Mouse (Mus musculus) forebrain, embryonic 15.5 days (tissue): Measurements from ENCODE around the gene Natd1. TPM values are rescaled to one million over a fixed set of nuclear protein-coding genes. Genes with fewer than 3 reads are reported as not detected.

Experiments
- ATAC-seq: fragments of 200-750 bp; cut with Nextera tagmentation; replicated peaks from 2 replicates; pipeline ENCODE4 v1.8.0; 2017; ENCODE audit warnings: mild to moderate bottlenecking, moderate TSS enrichment, moderate library complexity
- H3K27ac ChIP-seq: fragments of 300-500 bp; sonication (generic); replicated peaks from 2 replicates; pipeline ENCODE4 v1.5.1; 2015; ENCODE audit warnings: mild to moderate bottlenecking, inconsistent platforms
- H3K27me3 ChIP-seq: fragments of 300-500 bp; sonication (generic); 2 replicates; pipeline ENCODE4 v1.6.1; 2015; ENCODE audit warnings: inconsistent platforms
- H3K36me3 ChIP-seq: fragments of 300-500 bp; sonication (generic); 2 replicates; pipeline ENCODE4 v1.6.1; 2015; ENCODE audit warnings: mild to moderate bottlenecking, inconsistent platforms
- H3K4me1 ChIP-seq: fragments of 300-500 bp; sonication (generic); 2 replicates; pipeline ENCODE4 v1.6.1; 2015; ENCODE audit warnings: inconsistent platforms
- H3K4me2 ChIP-seq: fragments of 300-500 bp; sonication (generic); replicated peaks from 2 replicates; pipeline ENCODE4 v1.6.1; 2015; ENCODE audit warnings: mild to moderate bottlenecking, inconsistent platforms
- H3K4me3 ChIP-seq: fragments of 300-500 bp; sonication (generic); 2 replicates; pipeline ENCODE4 v1.5.1; 2015; ENCODE audit warnings: mild to moderate bottlenecking, inconsistent platforms
- H3K9ac ChIP-seq: fragments of 300-500 bp; sonication (generic); replicated peaks from 2 replicates; pipeline ENCODE4 v1.6.1; 2015; ENCODE audit warnings: mild to moderate bottlenecking, inconsistent platforms
- H3K9me3 ChIP-seq: fragments of 300-500 bp; sonication (generic); 2 replicates; pipeline ENCODE4 v1.6.1; 2016; ENCODE audit warnings: inconsistent platforms
- WGBS: fragments of 180-500 bp; shearing (Covaris S2); methylation state at CpG from one replicate; pipeline ENCODE4 v1.1.7; 2015; ENCODE audit warnings: mixed read lengths; 5-methylcytosine and 5-hydroxymethylcytosine counted together
- polyA plus RNA-seq: library from polyadenylated mRNA; unstranded; fragments of >200 nt; fragmentation: Nextera tagmentation; extraction: Ambion mirVana; gene quantifications from 2 replicates; pipeline ENCODE4 v1.2.1, GENCODE M21; 2015

The Natd1 gene
- polyA plus RNA-seq, 1 experiment from 2014 or later = 34.5 TPM

- no peak for ATAC-seq
- H3K36me3 ChIP-seq = peaks cover 28% of the 10 kb centered on the region; the same call in 1 of the 2 replicates
- no peak overlapping the region for H3K9ac ChIP-seq
- no peaks in the 10 kb centered on the region for H3K4me1 ChIP-seq
- H3K27me3 ChIP-seq = no peaks in the 10 kb centered on the region
- H3K4me3 ChIP-seq = no peak overlapping the region
- no peaks in the 10 kb centered on the region for H3K9me3 ChIP-seq
- no peak overlapping the region for H3K4me2 ChIP-seq
- 96% methylated on average over 9 of the region's 9 CpGs for WGBS
- no peak overlapping the region for H3K27ac ChIP-seq
These were observed 27.9 kb upstream of the Natd1 start for GRCm38 (mm10) chr11:60942263-60943015.

- WGBS = 57% methylated on average over 9 of the region's 9 CpGs
- H3K4me1 ChIP-seq = no peaks in the 10 kb centered on the region
- no peak overlapping the region for H3K9ac ChIP-seq
- no peak for ATAC-seq
- H3K4me2 ChIP-seq = no peak overlapping the region
- H3K27ac ChIP-seq = no peak overlapping the region
- peaks cover 17% of the 10 kb centered on the region; the same call in 1 of the 2 replicates for H3K36me3 ChIP-seq
- no peaks in the 10 kb centered on the region for H3K9me3 ChIP-seq
- H3K27me3 ChIP-seq = no peaks in the 10 kb centered on the region
- no peak overlapping the region for H3K4me3 ChIP-seq
These were observed 26.8 kb upstream of the Natd1 start for GRCm38 (mm10) chr11:60941370-60941769.

- Histone ChIP-seq H3K4me1 (no peaks in the 10 kb centered on the region), H3K4me3 (no peak overlapping the region), H3K27me3 (no peaks in the 10 kb centered on the region), H3K9ac (no peak overlapping the region), H3K36me3 (peaks cover 12% of the 10 kb centered on the region; the same call in 1 of the 2 replicates), H3K27ac (no peak overlapping the region), H3K4me2 (no peak overlapping the region), H3K9me3 (no peaks in the 10 kb centered on the region)
- no peak for ATAC-seq
- WGBS = 87% methylated on average over 5 of the region's 5 CpGs
These were observed 26.0 kb upstream of the Natd1 start for GRCm38 (mm10) chr11:60940501-60940900.

- H3K9me3 ChIP-seq = no peaks in the 10 kb centered on the region
- no peaks in the 10 kb centered on the region for H3K4me1 ChIP-seq
- ATAC-seq = no peak
- H3K4me3 ChIP-seq = no peak overlapping the region
- WGBS = 96% methylated on average over 3 of the region's 3 CpGs
- no peak overlapping the region for H3K9ac ChIP-seq
- H3K27ac ChIP-seq = no peak overlapping the region
- H3K36me3 ChIP-seq = peaks cover 9% of the 10 kb centered on the region; the same call in 1 of the 2 replicates
- H3K27me3 ChIP-seq = no peaks in the 10 kb centered on the region
- no peak overlapping the region for H3K4me2 ChIP-seq
These were observed 24.9 kb upstream of the Natd1 start for GRCm38 (mm10) chr11:60939487-60939886.

GRCm38 (mm10) chr11:60937611-60938010 is 23.1 kb upstream of the Natd1 start:
- Histone ChIP-seq H3K4me1 (peaks cover 16% of the 10 kb centered on the region), H3K9ac (no peak overlapping the region)
- ATAC-seq = no peak

GRCm38 (mm10) chr11:60935975-60936373 is 21.4 kb upstream of the Natd1 start:
- Histone ChIP-seq H3K27ac (no peak overlapping the region), H3K27me3 (no peaks in the 10 kb centered on the region), H3K4me3 (no peak overlapping the region), H3K9ac (no peak overlapping the region), H3K4me2 (no peak overlapping the region), H3K9me3 (no peaks in the 10 kb centered on the region), H3K4me1 (peaks cover 23% of the 10 kb centered on the region), H3K36me3 (no peaks in the 10 kb centered on the region)
- ATAC-seq = no peak
- WGBS = 84% methylated on average over 4 of the region's 4 CpGs

More at GRCm38 (mm10) chr11:60937611-60938010, 23.1 kb upstream of the Natd1 start:
- no peak overlapping the region for H3K4me3 ChIP-seq
- no peaks in the 10 kb centered on the region for H3K27me3 ChIP-seq
- no peak overlapping the region for H3K4me2 ChIP-seq
- no peaks in the 10 kb centered on the region for H3K36me3 ChIP-seq
- WGBS = 82% methylated on average over 3 of the region's 3 CpGs
- no peaks in the 10 kb centered on the region for H3K9me3 ChIP-seq
- H3K27ac ChIP-seq = no peak overlapping the region

GRCm38 (mm10) chr11:60935326-60935974 is 20.9 kb upstream of the Natd1 start:
- Histone ChIP-seq H3K9me3 (no peaks in the 10 kb centered on the region), H3K27me3 (no peaks in the 10 kb centered on the region), H3K9ac (no peak overlapping the region), H3K4me3 (no peak overlapping the region), H3K36me3 (no peaks in the 10 kb centered on the region), H3K4me1 (peaks cover 26% of the 10 kb centered on the region), H3K4me2 (no peak overlapping the region), H3K27ac (no peak overlapping the region)
- WGBS = 90% methylated on average over 7 of the region's 7 CpGs
- no peak for ATAC-seq

GRCm38 (mm10) chr11:60934795-60935194 is 20.2 kb upstream of the Natd1 start:
- peaks cover 26% of the 10 kb centered on the region for H3K4me1 ChIP-seq
- no peak overlapping the region for H3K4me2 ChIP-seq
- no peaks in the 10 kb centered on the region for H3K9me3 ChIP-seq
- H3K27me3 ChIP-seq = no peaks in the 10 kb centered on the region
- no peak overlapping the region for H3K4me3 ChIP-seq
- WGBS = 81% methylated on average over 2 of the region's 2 CpGs
- H3K27ac ChIP-seq = no peak overlapping the region
- H3K9ac ChIP-seq = no peak overlapping the region
- H3K36me3 ChIP-seq = no peaks in the 10 kb centered on the region
- no peak for ATAC-seq

- WGBS = 86% methylated on average over 10 of the region's 10 CpGs
- Histone ChIP-seq H3K4me2 (peak overlapping the region; percentile 74; the same call in 1 of the 2 replicates), H3K27me3 (no peaks in the 10 kb centered on the region), H3K36me3 (no peaks in the 10 kb centered on the region), H3K27ac (no peak overlapping the region), H3K4me1 (peaks cover 26% of the 10 kb centered on the region), H3K9me3 (no peaks in the 10 kb centered on the region), H3K9ac (peak overlapping the region; percentile 82), H3K4me3 (peak overlapping the region; percentile 88; the same call in 1 of the 2 replicates)
- no peak for ATAC-seq
These were observed 18.8 kb upstream of the Natd1 start for GRCm38 (mm10) chr11:60933178-60933930.

- no peak for ATAC-seq
- peak overlapping the region; percentile 82 for H3K9ac ChIP-seq
- WGBS = 6% methylated on average over 7 of the region's 7 CpGs
- no peaks in the 10 kb centered on the region for H3K36me3 ChIP-seq
- H3K27ac ChIP-seq = 0 out of 2 replicates have a peak overlapping the region, but pooled peaks have one; percentile 60
- H3K4me2 ChIP-seq = peak overlapping the region; percentile 74
- H3K4me3 ChIP-seq = peak overlapping the region; percentile 88
- H3K4me1 ChIP-seq = peaks cover 28% of the 10 kb centered on the region
- H3K9me3 ChIP-seq = no peaks in the 10 kb centered on the region
- H3K27me3 ChIP-seq = no peaks in the 10 kb centered on the region
These were observed 18.0 kb upstream of the Natd1 start for GRCm38 (mm10) chr11:60932503-60933020.

- Histone ChIP-seq H3K4me3 (peak within 1 kb of the TSS; percentile 88), H3K9me3 (no peaks in the 10 kb centered on the region), H3K36me3 (no peaks in the 10 kb centered on the region), H3K4me1 (peaks cover 34% of the 10 kb centered on the region), H3K9ac (peak within 1 kb of the TSS; percentile 82), H3K27ac (peak within 1 kb of the TSS; percentile 60), H3K4me2 (peak within 1 kb of the TSS; percentile 74), H3K27me3 (no peaks in the 10 kb centered on the region)
- ATAC-seq = peak; percentile 97
- under 1% methylated on average over 59 of the region's 59 CpGs for WGBS
These were observed 17.4 kb upstream of the Natd1 start, which contains the start of gene Map2k3 for GRCm38 (mm10) chr11:60931869-60932481. Gene Map2k3, plus strand, starts transcription at chr11:60932033.
